Mouse (Mus musculus) gastrocnemius, adult 8-10 months (tissue): Measurements from ENCODE around the gene Tnfsf13. TPM values are rescaled to one million over a fixed set of nuclear protein-coding genes. Genes with fewer than 3 reads are reported as not detected.

Experiments
- DNase-seq, 2 experiments: peaks; one replicate each; pipeline ENCODE4 v3.0.0; 2022; ENCODE audit warnings: low spot score in 2 of 2
- microRNA-seq: library from miRNA; unstranded; fragments of <30 nt; microRNA quantifications from one replicate; pipeline ENCODE4 v1.2.0, GENCODE M21; 2022
- total RNA-seq, 4 experiments: library from RNA; stranded (reverse); gene quantifications; 2 replicates each; pipeline ENCODE4 v1.2.4; 2022

Tnfsf13 gene
- total RNA-seq, 4 experiments from 2014 or later: 0.48 to 0.56 (median 0.54) TPM; not detected in 1

GRCm38 (mm10) chr11:69655264-69656064, 30.1 kb downstream of the Tnfsf13 start, which contains the start of gene Sox15:
Gene Sox15 (plus strand): TSS chr11:69655314.
- DNase-seq: no peak

- DNase-seq: no peak
These were observed 30.8 kb downstream of the Tnfsf13 start for GRCm38 (mm10) chr11:69654760-69655159.

GRCm38 (mm10) chr11:69653399-69653798, 32.2 kb downstream of the Tnfsf13 start:
- no peak for DNase-seq

- no peak for DNase-seq
These were observed 39.7 kb downstream of the Tnfsf13 start for GRCm38 (mm10) chr11:69645860-69646259.

- no peak for DNase-seq
These were observed 50.1 kb downstream of the Tnfsf13 start for GRCm38 (mm10) chr11:69635471-69635870.

- DNase-seq: peak; percentile 54 to 63
These were observed 52.3 kb downstream of the Tnfsf13 start for GRCm38 (mm10) chr11:69633128-69633866.

Small RNA genes within 50 kb of the gene (microRNA-seq; reads per million reads assigned to microRNA genes)
- gene Mir1934: 4.2 reads per million
- gene Mir467f: not detected

Other genes with a start within 250 kb of the Tnfsf13 start
- gene Dnah2, start 136.7 kb downstream of the Tnfsf13 start, total RNA-seq: under 1 TPM in 3 of 4 experiments, not detected in 1; 0.02 to 0.68 (median 0.05) TPM
- under 1 TPM; 0.31 to 0.46 (median 0.35) TPM for gene Efnb3, start 125.6 kb downstream of the Tnfsf13 start, total RNA-seq
- 1 to 10 TPM; 3.3 to 4.4 (median 3.7) TPM for gene Wrap53, start 105.5 kb downstream of the Tnfsf13 start, total RNA-seq
- 10 to 100 TPM; 12.6 to 17.2 (median 13.8) TPM for gene Trp53, start 105.4 kb downstream of the Tnfsf13 start, total RNA-seq
- gene Atp1b2, start 79.8 kb downstream of the Tnfsf13 start, total RNA-seq: 100 to 1,000 TPM; 333 to 372 (median 353) TPM
- not detected for gene Shbg, start 67.9 kb downstream of the Tnfsf13 start, total RNA-seq
- gene Sat2, start 63.8 kb downstream of the Tnfsf13 start, total RNA-seq: 1 to 10 TPM; 1.4 to 3.8 (median 2.7) TPM
- gene Fxr2, start 52.8 kb downstream of the Tnfsf13 start, total RNA-seq: 100 to 1,000 TPM; 104 to 114 (median 108) TPM
- not detected for gene Sox15, start 30.5 kb downstream of the Tnfsf13 start, total RNA-seq
- 1 to 10 TPM; 7.3 to 8.8 (median 8.3) TPM for gene Mpdu1, start 23.1 kb downstream of the Tnfsf13 start, total RNA-seq
- gene Cd68, start 19.6 kb downstream of the Tnfsf13 start, total RNA-seq: 1 to 10 TPM in 3 of 4 experiments, under 1 TPM in 1; 0.73 to 3.7 (median 1.4) TPM
- 100 to 1,000 TPM in 1 of 4 experiments, 10 to 100 TPM in 3; 81.9 to 109 (median 91.5) TPM for gene Eif4a1, start 13.4 kb downstream of the Tnfsf13 start, total RNA-seq
- 10 to 100 TPM; 25.7 to 29.4 (median 28.3) TPM for gene Senp3, start 3.7 kb downstream of the Tnfsf13 start, total RNA-seq
- gene Tnfsf12, start 10.1 kb upstream of the Tnfsf13 start, total RNA-seq: 1 to 10 TPM; 6.0 to 9.0 (median 7.1) TPM
- 1 to 10 TPM; 1.3 to 1.7 (median 1.6) TPM for gene Tnfsfm13, start 10.3 kb upstream of the Tnfsf13 start, total RNA-seq
- 10 to 100 TPM; 27.8 to 38.4 (median 35.3) TPM for gene Polr2a, start 72.9 kb upstream of the Tnfsf13 start, total RNA-seq
- not detected for gene Slc35g3, start 76.2 kb upstream of the Tnfsf13 start, total RNA-seq
- gene Zbtb4, start 80.1 kb upstream of the Tnfsf13 start, total RNA-seq: 10 to 100 TPM; 35.6 to 40.3 (median 38.5) TPM
- 10 to 100 TPM; 25.2 to 33.8 (median 28.9) TPM for gene Chrnb1, start 110.2 kb upstream of the Tnfsf13 start, total RNA-seq
- gene Fgf11, start 116.1 kb upstream of the Tnfsf13 start, total RNA-seq: 1 to 10 TPM; 2.5 to 5.8 (median 4.0) TPM
- gene Tmem102, start 119.8 kb upstream of the Tnfsf13 start, total RNA-seq: under 1 TPM; 0.17 to 0.31 (median 0.24) TPM
- not detected for gene Gm39566, start 129.5 kb upstream of the Tnfsf13 start, total RNA-seq
- not detected for gene Spem2, start 132.7 kb upstream of the Tnfsf13 start, total RNA-seq
- not detected for gene Spem1, start 136.4 kb upstream of the Tnfsf13 start, total RNA-seq
- 1 to 10 TPM; 1.3 to 2.4 (median 1.7) TPM for gene Nlgn2, start 152.0 kb upstream of the Tnfsf13 start, total RNA-seq
- gene Tmem256, start 152.7 kb upstream of the Tnfsf13 start, total RNA-seq: 100 to 1,000 TPM; 143 to 214 (median 181) TPM
- 10 to 100 TPM in 2 of 4 experiments, 1 to 10 TPM in 2; 8.7 to 10.6 (median 9.4) TPM for gene Plscr3, start 160.6 kb upstream of the Tnfsf13 start, total RNA-seq
- under 1 TPM in 1 of 4 experiments, not detected in 3; 0.31 TPM for gene Tnk1, start 172.9 kb upstream of the Tnfsf13 start, total RNA-seq
- not detected for gene Tmem95, start 192.2 kb upstream of the Tnfsf13 start, total RNA-seq
- gene Kctd11, start 195.6 kb upstream of the Tnfsf13 start, total RNA-seq: 1 to 10 TPM in 2 of 4 experiments, under 1 TPM in 2; 0.97 to 1.3 (median 1.1) TPM
- under 1 TPM in 3 of 4 experiments, not detected in 1; 0.15 to 0.21 (median 0.19) TPM for gene Acap1, start 209.8 kb upstream of the Tnfsf13 start, total RNA-seq
- 1 to 10 TPM in 1 of 4 experiments, under 1 TPM in 3; 0.22 to 1.1 (median 0.57) TPM for gene 2810408A11Rik, start 215.2 kb upstream of the Tnfsf13 start, total RNA-seq
- gene Neurl4, start 215.3 kb upstream of the Tnfsf13 start, total RNA-seq: 10 to 100 TPM; 21.6 to 31.3 (median 25.5) TPM
- gene Gps2, start 228.1 kb upstream of the Tnfsf13 start, total RNA-seq: 10 to 100 TPM; 38.6 to 53.2 (median 50.3) TPM
- gene Eif5a, start 236.2 kb upstream of the Tnfsf13 start, total RNA-seq: 100 to 1,000 TPM; 443 to 477 (median 467) TPM